Mouse (Mus musculus) heart, postnatal 0 days (tissue): ENCODE measurements around the gene Tram2. TPM values are rescaled to one million over a fixed set of nuclear protein-coding genes. Genes with fewer than 3 reads are reported as not detected.

ENCODE experiments used
- ATAC-seq: fragments of 200-750 bp; cut with Nextera tagmentation; 2 replicates; pipeline ENCODE4 v1.8.0; 2017; ENCODE audit warnings: low read depth, moderate number of reproducible peaks, moderate library complexity; ENCODE audit not compliant: insufficient read depth
- DNase-seq: peaks from one replicate; pipeline ENCODE4 v3.0.0-alpha.2; 2016; ENCODE audit warnings: low spot score
- H3K27ac ChIP-seq: fragments of 300-500 bp; sonication (generic); 2 replicates; pipeline ENCODE4 v1.5.1; 2014; ENCODE audit warnings: low read depth, mild to moderate bottlenecking
- H3K27me3 ChIP-seq: fragments of 300-500 bp; sonication (generic); 2 replicates; pipeline ENCODE4 v1.6.1; 2014; ENCODE audit warnings: low read length, mixed read lengths; ENCODE audit not compliant: control insufficient read depth, insufficient read depth
- H3K36me3 ChIP-seq: fragments of 300-500 bp; sonication (generic); replicated peaks from 2 replicates; pipeline ENCODE4 v1.6.1; 2014; ENCODE audit warnings: low read length, mixed read lengths; ENCODE audit not compliant: control insufficient read depth, insufficient read depth
- H3K4me1 ChIP-seq: fragments of 300-500 bp; sonication (generic); 2 replicates; pipeline ENCODE4 v1.6.1; 2014; ENCODE audit warnings: antibody characterized with exemption; ENCODE audit not compliant: control insufficient read depth, insufficient read depth
- H3K4me2 ChIP-seq: fragments of 300-500 bp; sonication (generic); 2 replicates; pipeline ENCODE4 v1.6.1; 2014; ENCODE audit warnings: low read depth, mild to moderate bottlenecking, low read length, moderate library complexity
- H3K4me3 ChIP-seq: fragments of 300-500 bp; sonication (generic); 2 replicates; pipeline ENCODE4 v1.5.1; 2014; ENCODE audit warnings: low read depth, low read length
- H3K9ac ChIP-seq: fragments of 300-500 bp; sonication (generic); replicated peaks from 2 replicates; pipeline ENCODE4 v1.6.1; 2014; ENCODE audit warnings: low read depth, low read length, mixed read lengths
- H3K9me3 ChIP-seq: fragments of 300-500 bp; sonication (generic); replicated peaks from 2 replicates; pipeline ENCODE4 v1.6.1; 2016; ENCODE audit warnings: low read length; ENCODE audit not compliant: control insufficient read depth
- CTCF ChIP-seq: IDR thresholded peaks from 2 replicates; pipeline ENCODE4 v1.5.1; 2016; ENCODE audit warnings: antibody characterized with exemption, control low read depth, low read depth
- EP300 ChIP-seq: IDR thresholded peaks from 2 replicates; pipeline ENCODE4 v1.6.1; 2016; ENCODE audit warnings: antibody characterized with exemption, low read depth
- WGBS: fragments of 180-500 bp; shearing (Covaris S2); extraction: QIAGEN DNeasy Blood & Tissue Kit; methylation state at CpG from one replicate; pipeline ENCODE4 v1.1.7; 2014; 5-methylcytosine and 5-hydroxymethylcytosine counted together
- polyA plus RNA-seq: library from polyadenylated mRNA; unstranded; fragments of >200 nt; fragmentation: Nextera tagmentation; extraction: Ambion mirVana; gene quantifications from 2 replicates; pipeline ENCODE4 v1.2.1, GENCODE M21; 2015
- total RNA-seq: library from RNA; depleted of rRNA; stranded (reverse); fragments of >200 nt; gene quantifications from 2 replicates; pipeline ENCODE4 v1.2.3, GENCODE M21; 2014; ENCODE audit warnings: low replicate concordance; rRNA removed

The Tram2 gene
- total RNA-seq (2.4 and 2.8 TPM in 2 replicates), polyA plus RNA-seq (2.4 and 2.5 TPM in 2 replicates)

DNA sequence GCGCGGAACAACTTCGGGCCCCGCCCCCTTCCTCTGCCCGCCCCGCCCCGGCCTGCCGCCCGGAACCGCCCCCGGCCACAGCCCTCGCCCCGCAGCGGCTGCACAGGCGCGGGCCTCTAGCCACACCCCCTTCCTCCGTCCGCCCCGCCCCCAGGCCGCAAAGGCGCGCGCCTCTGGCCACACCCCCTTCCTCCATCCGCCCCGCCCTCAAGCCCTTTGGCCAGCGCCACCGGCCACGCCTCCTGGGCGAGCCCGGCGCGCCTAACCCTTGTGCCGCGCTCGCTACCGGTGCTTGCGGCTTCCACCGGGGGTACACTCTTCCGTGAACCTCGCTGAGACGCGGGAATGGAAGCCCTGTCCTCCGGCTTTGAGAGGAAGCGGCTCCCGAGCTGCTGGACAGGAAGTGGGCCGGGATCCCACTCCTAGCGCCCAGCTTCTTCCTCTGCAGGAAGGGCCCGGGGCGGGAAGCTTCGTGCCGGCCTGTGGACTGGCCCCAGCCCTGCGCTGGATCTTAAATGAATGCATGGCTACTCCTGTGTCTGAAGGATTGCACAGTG lies at the start of gene Tram2:
Gene Tram2 (minus strand): TSS at position 13 of the 557 bp plus-strand sequence.
- H3K4me2 ChIP-seq, result peak within 1 kb of the TSS; percentile 64
- H3K27ac ChIP-seq, result peak within 1 kb of the TSS; percentile 88
- peaks cover 35% of the 10 kb centered on the region for H3K4me1 ChIP-seq
- ATAC-seq (peak; percentile 96), DNase-seq (peak; percentile 92)
- TF ChIP-seq EP300 (no peak), CTCF (no peak)
- H3K27me3 ChIP-seq, result no peaks in the 10 kb centered on the region
- H3K9ac ChIP-seq, result peak within 1 kb of the TSS; percentile 66
- H3K4me3 ChIP-seq, result peak within 1 kb of the TSS; percentile 67
- WGBS, result 1% methylated on average over 49 of the region's 52 CpGs
- no peaks in the 10 kb centered on the region for H3K9me3 ChIP-seq
- H3K36me3 ChIP-seq, result no peaks in the 10 kb centered on the region

DNA sequence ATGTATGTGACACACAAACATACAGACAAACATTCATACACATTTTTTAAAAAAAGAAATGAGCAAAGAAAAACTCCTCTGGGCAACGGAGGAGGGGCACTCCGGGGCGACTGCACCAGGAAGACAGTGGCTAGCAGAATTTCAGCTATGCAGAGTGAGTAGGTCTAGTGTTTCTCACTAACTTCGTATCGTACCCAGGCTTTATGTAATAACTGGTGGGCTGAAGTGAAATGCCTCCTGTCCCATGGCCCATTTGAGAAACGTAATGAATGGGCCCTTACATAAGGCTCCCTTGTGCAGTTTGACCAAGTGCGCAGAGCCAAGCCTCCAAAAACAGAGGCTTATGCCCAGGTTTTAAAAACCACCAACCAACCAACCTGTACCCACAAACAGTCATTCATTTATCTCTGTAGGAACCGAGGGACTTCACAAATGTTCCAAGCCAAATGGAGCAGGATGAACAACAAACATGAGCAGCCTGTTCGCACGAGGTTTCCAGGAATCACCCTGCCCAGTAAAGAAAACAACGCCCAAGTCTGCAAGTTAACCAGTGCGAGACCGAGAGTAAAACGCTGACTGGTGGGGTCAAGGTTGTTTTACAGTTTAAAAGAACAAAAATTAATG lies 45.8 kb upstream of the Tram2 start:
- DNase-seq, result no peak
- H3K4me2 ChIP-seq, result no peak overlapping the region
- H3K4me3 ChIP-seq, result no peak overlapping the region
- H3K27ac ChIP-seq, result no peak overlapping the region
- H3K9me3 ChIP-seq, result peaks cover 4% of the 10 kb centered on the region; the same call in 1 of the 2 replicates
- no peak overlapping the region for H3K9ac ChIP-seq
- H3K36me3 ChIP-seq, result no peaks in the 10 kb centered on the region
- whole genome bisulfite sequencing, result 74% methylated on average over 14 of the region's 14 CpGs
- ATAC-seq, result no peak
- no peaks in the 10 kb centered on the region for H3K4me1 ChIP-seq
- TF ChIP-seq EP300, result no peak
- TF ChIP-seq CTCF, result no peak
- H3K27me3 ChIP-seq, result no peaks in the 10 kb centered on the region

DNA sequence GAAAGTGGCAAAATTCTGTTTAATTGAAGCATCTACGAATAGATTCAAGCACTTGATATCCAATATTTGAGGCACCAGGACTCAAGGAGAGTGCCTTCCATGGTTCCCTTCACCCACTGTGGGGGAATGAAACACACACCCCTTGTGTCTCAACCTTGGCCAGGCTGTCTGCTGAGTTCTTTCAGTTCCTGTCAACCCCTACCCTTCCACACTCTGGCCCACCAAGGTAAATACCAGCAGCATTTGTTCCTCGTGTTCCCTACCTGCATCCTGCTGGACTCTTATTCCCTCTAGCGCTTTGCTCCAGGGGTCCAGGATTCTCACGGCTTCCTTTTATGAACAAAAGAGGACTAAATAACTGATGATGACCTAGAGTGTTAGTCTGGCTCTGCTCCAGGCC lies 24.8 kb upstream of the Tram2 start:
- no peaks in the 10 kb centered on the region for H3K36me3 ChIP-seq
- no peak overlapping the region for H3K4me2 ChIP-seq
- H3K9me3 ChIP-seq, result no peaks in the 10 kb centered on the region
- no peak overlapping the region for H3K27ac ChIP-seq
- ATAC-seq (no peak), DNase-seq (no peak)
- H3K9ac ChIP-seq, result no peak overlapping the region
- 0 out of 2 replicates have a peak, but pooled peaks cover 4% of the 10 kb centered on the region for H3K4me1 ChIP-seq
- no peaks in the 10 kb centered on the region for H3K27me3 ChIP-seq
- H3K4me3 ChIP-seq, result no peak overlapping the region
- TF ChIP-seq CTCF (no peak), EP300 (no peak)
- WGBS, result 69% methylated on average over 4 of the region's 4 CpGs

GRCm38 (mm10) chr1:21101221-21102006 lies 22.4 kb upstream of the Tram2 start:
- TF ChIP-seq CTCF (peak; percentile 76), EP300 (no peak)
- Histone ChIP-seq H3K4me3 (no peak overlapping the region), H3K4me2 (no peak overlapping the region; the same call in 1 of the 2 replicates), H3K27ac (0 out of 2 replicates have a peak overlapping the region, but pooled peaks have one; percentile 2), H3K36me3 (no peaks in the 10 kb centered on the region), H3K9me3 (no peaks in the 10 kb centered on the region), H3K27me3 (no peaks in the 10 kb centered on the region), H3K4me1 (0 out of 2 replicates have a peak, but pooled peaks cover 4% of the 10 kb centered on the region), H3K9ac (no peak overlapping the region)
- peak; percentile 55 for ATAC-seq
- peak; percentile 39 for DNase-seq
- 37% methylated on average over 15 of the region's 15 CpGs for WGBS

GRCm38 (mm10) chr1:21100726-21101125 lies 21.7 kb upstream of the Tram2 start:
- Histone ChIP-seq H3K4me3 (no peak overlapping the region), H3K27ac (no peak overlapping the region), H3K36me3 (no peaks in the 10 kb centered on the region), H3K4me1 (0 out of 2 replicates have a peak, but pooled peaks cover 4% of the 10 kb centered on the region), H3K27me3 (no peaks in the 10 kb centered on the region), H3K4me2 (no peak overlapping the region), H3K9me3 (no peaks in the 10 kb centered on the region), H3K9ac (no peak overlapping the region)
- DNase-seq, result no peak
- 83% methylated on average over 4 of the region's 4 CpGs for WGBS
- TF ChIP-seq EP300 (no peak), CTCF (no peak)
- ATAC-seq, result no peak
